Mouse (Mus musculus): ENCODE data around the gene Rpl22.

The Rpl22 gene

DNA sequence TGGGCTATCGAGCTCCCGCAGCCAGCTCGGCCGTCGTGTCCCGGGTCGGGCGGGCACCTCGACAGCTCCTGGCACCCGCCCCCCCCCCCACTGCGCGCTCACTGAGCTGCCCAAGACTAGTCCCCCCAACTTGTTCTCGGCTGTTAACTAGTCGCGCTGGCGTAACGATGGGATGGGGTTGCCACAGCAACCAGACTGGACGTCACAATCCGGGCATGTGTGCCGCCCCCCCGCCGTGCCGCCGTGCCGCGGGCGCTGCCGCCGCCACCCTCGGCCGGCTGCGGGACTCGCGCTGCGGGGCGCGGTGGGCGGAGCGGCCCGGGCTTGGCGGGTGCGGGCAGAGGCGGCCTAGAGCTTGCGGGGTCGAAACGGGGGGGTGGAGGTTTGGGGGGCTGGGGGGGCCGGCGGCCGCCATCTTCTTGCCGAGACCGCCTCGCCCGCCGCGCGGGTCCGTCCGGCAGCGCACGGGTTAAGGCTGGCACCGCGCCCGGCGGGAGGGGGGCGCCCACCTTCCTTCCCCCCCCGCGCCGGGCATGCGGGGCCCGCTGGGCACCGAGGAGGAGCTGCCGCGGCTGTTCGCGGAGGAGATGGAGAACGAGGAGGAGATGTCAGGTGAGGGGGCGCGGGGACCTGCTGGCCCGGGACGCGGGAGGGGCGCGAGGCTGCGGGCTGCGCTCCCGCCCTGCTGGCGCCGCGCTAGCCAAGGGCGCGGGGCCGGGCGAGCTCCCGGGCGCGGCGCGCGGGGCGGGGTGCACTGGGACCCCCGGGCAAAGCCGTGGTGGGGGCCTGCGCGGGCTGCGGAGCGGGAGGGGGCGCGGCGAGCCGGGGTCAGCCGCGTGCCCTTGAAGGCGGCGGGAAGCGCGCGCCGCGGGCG is 13.1 kb downstream of the Rpl22 start, which contains the start of gene Chd5:
Chd5 (plus strand) TSS at position 233 of the 874 bp plus-strand sequence.
- no peak for DNase-seq (ENCODE audit: low spot score)

DNA sequence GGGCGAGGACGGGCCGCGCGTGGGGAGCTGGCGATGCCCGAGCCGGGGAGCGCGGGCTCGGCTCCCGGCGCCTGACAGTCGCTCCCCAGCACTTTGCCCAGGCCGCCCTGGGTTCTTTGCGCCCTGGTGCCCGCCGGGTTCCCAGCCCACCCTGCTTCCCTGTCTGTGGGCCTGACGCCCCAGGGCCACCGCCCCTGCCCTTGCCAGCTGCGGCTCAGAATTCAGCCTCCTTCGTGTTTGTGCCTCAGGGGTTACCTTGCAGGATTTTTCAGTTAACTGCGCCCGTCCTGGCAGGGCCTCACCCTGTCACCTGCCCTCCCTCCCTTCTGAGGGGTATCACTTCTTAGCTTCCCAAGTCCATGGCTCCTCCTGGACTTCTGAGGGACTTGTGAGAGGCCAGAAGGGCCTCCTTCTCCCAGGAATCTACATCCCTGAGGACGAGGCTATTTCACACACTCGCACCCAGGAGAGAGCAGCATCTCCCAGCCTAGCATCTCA is 13.8 kb downstream of the Rpl22 start:
- no peak for DNase-seq (ENCODE audit: low spot score)

DNA sequence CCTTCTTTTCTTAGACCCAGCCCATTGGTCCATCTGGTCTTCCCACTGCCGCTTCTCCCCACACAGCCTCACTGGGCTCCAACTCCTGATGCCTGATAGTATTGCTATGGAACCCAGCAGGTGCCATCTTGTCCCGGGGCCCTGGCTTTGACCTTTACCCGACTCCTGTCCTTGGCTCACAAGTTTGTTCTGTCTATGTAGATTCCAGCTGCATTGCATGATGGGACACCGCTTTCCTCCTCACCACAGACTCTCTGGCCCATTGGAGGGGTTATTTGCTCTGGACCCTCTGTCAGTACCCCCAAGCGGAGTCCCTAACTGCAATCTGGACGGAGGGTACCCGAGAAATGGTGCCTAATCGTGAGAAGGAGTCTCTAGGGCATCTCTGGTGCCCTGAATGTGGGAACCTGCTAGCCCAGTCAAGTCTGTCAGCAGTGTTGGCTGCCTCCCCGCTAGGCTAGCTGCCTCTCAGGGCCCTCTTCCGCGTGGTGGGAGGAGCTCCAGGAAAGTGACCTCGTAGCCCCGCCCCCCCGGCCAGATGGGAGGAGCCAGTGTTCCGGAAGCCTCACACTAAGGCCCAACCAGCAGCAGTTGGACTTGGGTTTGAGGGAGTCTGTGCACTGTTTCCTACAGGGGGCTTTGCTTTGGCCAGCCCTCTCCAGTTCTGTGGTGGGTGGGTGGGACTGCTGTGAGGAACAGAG is 15.2 kb downstream of the Rpl22 start:
- no peak for DNase-seq (ENCODE audit: low spot score)

DNA sequence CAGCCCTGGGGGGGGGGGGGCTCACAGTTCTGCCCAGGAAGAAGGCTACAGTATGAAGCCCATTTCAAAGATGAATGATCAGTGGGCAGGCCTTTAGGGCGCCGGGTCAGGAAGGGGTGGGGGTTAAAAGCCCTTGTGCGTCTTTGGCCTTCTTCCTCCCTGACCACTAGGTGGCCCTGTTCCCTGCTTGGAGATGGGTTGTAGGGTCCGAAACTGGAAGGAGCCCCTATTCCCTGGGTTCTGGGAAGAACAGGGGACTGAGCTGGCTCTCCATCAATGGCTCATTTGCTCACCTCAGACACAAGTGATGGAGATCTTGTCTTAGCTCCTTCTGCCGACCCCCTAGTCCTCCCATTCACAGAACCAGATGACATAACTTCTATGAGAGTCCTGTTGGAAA is 17.8 kb downstream of the Rpl22 start:
- peak; percentile 81 for DNase-seq (ENCODE audit: low spot score)

DNA sequence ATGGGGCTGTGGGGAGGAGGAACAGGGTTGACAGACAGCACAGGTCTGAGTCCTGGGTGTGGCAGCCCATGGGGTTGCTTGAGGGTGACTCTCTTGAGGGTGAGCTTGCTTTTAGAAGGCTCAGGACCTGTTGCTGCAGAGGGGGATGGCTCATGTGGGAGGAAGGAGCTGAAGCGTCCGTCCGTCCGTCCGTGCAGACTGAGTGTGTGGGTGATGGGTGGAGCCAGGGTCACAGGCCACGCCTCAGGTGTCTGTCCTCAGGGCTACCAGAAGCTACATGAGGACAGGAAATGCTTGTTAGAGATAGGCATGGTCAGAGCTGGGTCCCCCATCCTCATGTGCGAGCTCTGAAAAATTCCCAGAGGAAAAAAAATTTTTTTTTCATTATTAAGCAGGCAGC is 19.1 kb downstream of the Rpl22 start:
- no peak for DNase-seq (ENCODE audit: low spot score)

DNA sequence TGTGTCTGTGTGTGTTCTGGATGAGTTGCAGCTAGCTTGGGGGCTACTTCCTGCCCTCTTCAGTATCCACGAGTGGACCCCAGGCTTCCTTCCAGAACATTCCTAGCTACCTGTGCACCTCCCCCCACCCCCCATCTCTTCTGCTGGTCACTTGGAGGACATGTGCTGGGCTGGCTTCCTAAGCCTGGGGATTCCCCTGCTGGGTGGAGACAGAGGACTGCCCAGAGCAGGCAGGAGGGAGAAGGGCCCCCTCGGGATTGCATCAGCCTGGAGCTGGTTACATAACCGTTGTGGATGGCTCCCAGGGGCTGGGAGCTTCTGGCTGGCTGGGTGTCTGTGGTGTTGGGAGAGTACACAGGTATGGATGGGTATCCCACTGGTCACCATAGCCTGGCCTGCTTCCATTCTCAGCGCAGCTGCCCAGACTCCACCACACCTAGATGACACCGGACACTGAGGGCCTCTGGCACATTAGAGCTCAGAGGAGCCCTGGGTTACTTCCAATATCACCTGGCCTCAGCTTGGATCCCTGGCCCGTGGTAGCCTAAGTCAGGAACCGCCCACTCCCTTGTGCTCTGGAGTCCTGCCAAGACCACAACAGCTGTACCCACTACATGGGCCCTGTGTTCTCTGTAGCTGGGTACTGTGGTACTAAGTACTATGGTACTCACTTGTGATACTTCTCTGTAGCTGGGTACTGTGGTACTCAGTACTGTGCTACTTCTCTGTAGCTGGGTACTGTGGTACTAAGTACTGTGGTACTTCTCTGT is 19.8 kb downstream of the Rpl22 start:
- DNase-seq (ENCODE audit: low spot score) = no peak

DNA sequence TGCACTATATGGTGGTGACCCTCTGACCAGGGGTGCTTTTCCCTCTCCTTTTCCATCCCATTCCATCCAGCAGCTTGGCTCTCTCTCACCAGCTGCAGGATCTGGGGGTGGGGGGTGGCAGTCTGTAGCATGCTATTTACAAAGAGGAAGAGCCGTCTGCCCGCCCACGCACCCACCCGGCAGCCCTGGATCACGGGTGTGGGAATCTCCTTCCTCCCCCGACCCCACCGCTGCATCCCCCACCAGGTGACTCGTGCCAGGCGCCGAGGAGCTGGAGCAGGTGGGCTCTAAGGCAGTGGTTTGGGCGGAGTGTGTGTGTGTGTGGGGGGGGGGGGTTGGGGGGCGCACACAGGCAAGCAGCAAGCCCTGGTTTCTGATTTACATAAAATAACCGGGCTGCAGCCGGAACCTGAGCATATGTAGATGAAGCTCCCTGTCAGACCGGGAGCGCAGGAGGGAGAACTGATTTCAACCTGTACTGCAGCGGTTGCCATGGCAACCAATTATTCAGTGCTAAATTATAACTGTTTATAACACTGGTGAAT is 24.4 kb downstream of the Rpl22 start:
- peak; percentile 46 for DNase-seq (ENCODE audit: low spot score)

DNA sequence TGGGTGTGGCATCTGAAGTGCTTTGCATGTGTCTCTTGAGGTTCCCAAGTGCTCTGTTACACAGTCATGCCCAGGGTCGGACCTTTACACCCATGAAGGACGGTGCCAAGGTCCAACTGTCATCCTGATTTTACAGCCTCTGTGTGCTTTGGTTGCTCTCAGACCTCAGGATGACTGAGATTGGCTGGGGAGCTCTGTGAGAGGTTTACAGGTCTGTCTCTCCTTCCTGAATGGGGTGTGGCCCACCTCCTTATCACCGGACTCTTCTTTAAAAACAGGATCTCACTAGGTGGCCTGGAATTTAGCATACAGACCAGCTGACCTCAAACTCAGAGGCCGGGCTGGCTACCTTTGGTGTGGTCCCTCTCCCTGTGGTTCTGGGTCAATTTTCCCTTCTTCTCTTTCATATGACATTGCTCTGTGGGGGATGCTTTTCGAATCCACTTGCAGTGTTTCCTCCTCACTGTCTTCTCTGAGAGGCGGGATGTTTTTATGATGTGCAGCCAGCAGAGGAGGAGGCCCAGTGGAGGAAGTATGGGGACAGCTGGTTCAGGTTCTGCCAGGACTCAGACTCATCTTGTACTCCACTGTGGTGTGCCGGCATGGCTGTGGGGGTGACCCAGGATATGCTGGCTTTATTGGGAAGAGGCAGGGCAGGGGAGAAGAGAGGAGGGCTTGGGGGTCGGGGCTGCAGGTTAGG is 25.3 kb downstream of the Rpl22 start:
- DNase-seq (ENCODE audit: low spot score) = no peak

DNA sequence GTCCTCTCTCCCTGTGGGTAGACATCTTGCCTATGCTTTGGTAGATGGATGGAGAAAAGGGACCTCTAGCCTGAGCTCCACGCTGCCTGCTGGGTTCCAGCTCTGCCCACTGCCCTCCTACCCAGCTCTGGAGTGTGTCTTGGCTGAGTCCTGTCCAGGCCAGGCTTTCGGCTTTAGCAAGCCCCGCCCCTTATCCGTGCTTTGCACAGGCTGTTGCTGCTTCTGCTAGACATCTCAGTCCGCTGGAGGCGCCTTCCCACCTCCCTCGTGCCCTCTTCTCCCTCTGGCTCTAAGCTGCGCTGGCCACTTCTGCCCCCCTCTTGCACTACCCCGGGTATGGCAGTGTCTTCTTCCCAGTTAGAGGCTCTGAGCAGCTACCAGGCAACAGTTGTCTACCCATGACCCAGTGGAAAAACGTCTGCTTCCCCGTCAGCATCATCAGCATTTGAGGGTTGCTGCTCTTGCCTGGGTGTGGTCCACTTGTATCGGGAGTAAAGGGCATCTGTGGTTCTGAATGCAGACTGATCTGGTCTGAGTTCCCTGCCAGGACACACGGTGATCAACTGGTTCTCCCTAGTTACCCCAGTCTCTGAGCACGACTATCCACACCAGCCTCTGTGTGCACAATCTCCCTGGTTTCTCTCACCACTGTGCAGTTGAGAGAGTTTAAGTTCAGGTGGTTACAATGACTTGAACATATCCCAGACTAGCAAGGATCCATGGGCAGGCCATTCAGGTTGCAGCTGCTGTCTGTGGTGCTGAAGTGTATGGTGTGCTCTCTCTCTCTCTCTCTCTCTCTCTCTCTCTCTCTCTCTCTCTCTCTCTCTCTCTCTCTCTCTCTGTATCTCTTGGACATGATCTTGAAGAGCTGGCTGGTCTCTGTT is 26.1 kb downstream of the Rpl22 start:
- peak; percentile 74 for DNase-seq (ENCODE audit: low spot score)

DNA sequence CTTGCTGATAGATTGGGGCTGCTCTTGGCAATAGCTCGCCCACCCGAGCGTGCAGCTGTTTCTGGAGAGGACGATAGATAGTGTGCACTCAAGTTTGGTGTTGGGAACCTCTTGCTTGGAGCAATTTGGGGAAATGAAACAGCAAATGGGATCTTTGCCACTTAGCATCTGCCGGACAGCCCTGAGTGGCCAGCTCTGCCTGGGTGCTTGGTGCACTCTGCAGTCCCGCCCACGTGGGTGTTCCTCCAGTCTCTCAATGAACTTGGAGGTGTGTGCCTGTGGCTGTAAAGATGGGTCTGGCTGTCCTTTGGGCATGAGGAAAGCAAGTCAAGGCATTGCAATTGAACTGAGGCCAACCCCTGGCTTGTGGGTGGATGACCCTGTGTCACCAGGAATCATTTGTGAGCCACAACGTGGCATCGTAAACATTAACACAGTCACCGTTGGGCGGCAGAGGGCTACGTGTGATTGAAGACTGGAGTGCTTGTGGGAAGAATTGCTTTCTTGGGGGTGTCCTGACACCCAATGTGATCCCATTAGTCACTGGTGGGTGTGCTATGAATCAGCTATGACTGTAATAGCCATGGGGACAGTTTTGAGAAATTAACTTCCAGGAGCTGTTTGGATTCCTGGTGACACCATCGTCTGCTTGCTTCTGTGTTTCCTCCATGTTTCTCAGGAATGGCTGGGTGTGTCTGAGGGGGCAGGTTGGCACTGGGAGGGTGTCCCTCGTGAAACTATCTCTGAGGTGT is 28.5 kb downstream of the Rpl22 start:
- no peak for DNase-seq (ENCODE audit: low spot score)

DNA sequence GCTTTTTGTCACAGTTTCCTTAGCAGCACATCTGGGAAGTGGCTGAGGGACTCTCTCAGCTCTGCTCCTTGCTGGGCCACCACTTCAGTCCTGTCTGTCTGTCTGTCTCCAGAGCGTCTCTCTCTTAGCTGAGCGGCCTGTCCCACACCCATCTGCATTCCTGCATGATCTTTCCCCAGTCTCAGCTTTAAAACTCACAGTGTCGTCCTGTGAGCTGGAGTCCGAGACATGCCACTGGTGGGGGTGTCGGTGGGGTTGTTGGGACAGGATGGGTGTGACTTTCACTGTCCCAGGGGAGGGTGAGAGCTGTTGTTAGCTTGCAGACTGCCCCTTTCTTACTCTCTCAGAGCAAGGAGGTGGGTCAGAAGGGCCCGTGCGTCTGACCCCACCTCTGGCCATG is 30.1 kb downstream of the Rpl22 start:
- no peak for DNase-seq (ENCODE audit: low spot score)

DNA sequence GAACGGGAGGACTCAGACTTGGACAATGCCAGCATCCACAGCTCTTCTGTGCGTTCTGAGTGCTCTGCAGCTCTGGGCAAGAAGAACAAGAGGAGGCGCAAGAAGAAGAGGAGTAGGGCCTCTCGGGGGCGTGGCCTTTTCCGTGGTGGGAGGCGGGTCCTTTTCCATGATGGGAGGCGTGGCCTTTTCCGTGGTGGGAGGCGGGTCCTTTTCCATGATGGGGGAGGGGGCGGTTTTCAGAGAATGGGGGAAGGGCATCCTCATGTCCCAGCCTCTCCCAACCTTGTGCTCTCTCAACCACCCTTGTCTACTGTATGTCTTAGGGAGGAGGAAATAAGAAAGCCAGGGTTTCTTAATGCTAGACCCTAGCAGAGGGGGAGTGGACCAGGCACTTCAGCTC is 34.2 kb downstream of the Rpl22 start:
- DNase-seq (ENCODE audit: low spot score) = no peak

DNA sequence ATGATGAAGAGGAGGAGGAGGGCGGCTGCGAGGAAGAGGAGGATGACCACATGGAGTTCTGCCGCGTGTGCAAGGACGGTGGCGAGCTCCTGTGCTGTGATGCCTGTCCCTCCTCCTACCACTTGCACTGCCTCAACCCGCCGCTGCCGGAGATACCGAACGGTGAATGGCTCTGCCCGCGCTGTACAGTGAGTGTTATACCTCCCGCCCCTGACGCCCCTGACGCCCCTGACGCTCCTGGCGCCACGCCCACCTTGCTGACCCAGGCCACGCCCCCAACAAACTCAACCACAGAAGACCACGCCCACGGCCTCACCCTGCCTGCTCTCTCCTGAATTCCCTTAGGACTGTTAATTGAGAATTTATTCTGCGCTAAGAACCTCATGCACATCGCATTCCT is 35.3 kb downstream of the Rpl22 start:
- DNase-seq (ENCODE audit: low spot score) = peak; percentile 90

DNA sequence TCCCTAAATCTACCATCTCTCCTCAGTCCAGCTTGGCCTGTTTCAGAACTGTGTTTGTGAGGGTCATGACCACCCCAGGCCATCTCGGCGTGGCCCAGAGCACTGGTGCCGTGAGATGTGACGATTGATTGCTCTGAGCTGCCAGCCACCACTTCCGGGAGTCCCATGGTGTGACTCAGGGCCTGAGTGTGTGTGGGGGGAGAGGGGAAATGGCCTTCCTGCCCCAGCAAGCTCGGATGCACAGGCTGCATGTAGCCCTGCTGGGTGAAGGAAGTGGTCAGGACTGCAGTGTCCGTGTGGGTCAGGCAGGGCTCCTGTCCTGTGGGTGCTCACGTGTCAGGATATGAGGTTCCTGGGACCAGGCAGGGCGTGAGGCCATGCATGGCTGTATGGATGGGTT is 36.6 kb downstream of the Rpl22 start:
- DNase-seq (ENCODE audit: low spot score) = no peak

DNA sequence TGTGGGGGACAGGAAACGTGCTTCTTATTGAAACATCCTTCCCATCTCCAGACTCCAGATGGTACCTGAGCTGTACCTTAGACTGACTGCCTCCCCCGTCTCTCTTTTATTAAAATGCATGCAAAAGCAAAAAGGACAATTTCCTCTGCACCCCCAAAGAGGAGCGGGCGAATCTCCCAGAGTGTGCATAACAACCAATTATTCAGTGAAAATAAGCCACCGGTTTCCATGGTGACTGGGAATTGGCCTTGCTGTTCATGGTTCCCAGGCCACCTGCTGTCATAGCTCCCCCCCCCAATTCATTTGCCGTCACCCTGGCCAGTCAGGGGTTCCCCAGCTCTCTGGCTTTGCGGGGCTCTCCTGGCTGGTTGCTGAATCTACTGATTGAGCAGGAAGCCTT is 39.7 kb downstream of the Rpl22 start:
- no peak for DNase-seq (ENCODE audit: low spot score)

DNA sequence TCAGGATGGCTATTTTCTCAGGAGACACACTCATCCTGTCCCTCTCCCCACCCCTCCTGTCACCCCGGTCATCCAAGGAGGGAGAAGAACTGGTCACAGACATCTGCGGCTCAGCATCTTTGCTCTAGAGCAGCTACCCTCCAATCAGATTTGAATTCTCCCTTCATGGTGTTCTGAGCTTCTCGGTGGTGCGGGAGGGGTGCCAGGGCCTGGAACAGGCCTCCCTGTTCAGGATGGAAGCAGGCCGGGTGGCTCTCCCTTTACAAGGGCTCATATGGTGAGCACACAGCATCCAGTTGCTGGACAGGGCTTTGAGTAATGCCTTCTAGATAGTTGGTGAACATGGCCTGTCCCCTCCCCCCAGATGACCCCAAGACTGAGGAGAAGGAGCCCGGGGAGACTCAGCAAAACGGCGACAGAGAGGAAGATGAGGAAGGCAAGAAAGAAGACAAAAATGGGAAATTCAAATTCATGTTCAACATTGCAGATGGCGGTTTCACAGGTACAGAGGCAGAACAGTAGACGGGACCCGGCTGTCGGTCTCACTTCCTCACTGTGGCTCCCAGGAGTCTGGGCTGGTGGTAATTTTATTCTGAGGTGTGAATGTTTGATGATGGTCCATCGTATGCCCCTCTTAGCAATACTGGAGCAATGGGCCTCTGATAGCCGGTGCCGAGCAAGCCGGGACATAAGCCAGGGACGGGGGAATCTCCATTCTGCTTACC is 57.1 kb downstream of the Rpl22 start:
- DNase-seq (ENCODE audit: low spot score) = no peak

All from embryo, embryonic 10 days (tissue).